Mouse (Mus musculus) cortical plate, adult 2 months (tissue): ENCODE data around the gene Olfr270. TPM values are rescaled to one million over a fixed set of nuclear protein-coding genes. Genes with fewer than 3 reads are reported as not detected.

ENCODE experiments used
- H3K27ac ChIP-seq: fragments of 200-500 bp; 2 replicates; pipeline ENCODE4 v1.5.1; 2012; ENCODE audit warnings: low read length, control low read depth, inconsistent platforms; ENCODE audit not compliant: insufficient read depth
- H3K4me1 ChIP-seq: fragments of 200-500 bp; 2 replicates; pipeline ENCODE4 v1.6.1; 2011; ENCODE audit warnings: low read length; ENCODE audit not compliant: control insufficient read depth, insufficient read depth
- H3K4me3 ChIP-seq: fragments of 200-500 bp; 2 replicates; pipeline ENCODE4 v1.5.1; 2011; ENCODE audit warnings: mild to moderate bottlenecking, low read length, control low read depth; ENCODE audit not compliant: insufficient read depth
- CTCF ChIP-seq: fragments of 200-500 bp; IDR thresholded peaks from 2 replicates; pipeline ENCODE4 v1.5.1; 2011; ENCODE audit warnings: mild to moderate bottlenecking, control low read depth, low read length; ENCODE audit not compliant: insufficient read depth; ENCODE audit errors: extremely low read depth
- POLR2A ChIP-seq: fragments of 200-500 bp; IDR thresholded peaks from 2 replicates; pipeline ENCODE4 v1.6.1; 2011; ENCODE audit warnings: mild to moderate bottlenecking, low read length, control low read depth; ENCODE audit not compliant: insufficient read depth; ENCODE audit errors: extremely low read depth
- polyA plus RNA-seq: library from polyadenylated mRNA; depleted of rRNA; stranded (reverse); fragments of >200 nt; gene quantifications from 2 replicates; pipeline ENCODE4 v1.2.3, GENCODE M21; 2012; rRNA removed

Gene Olfr270
- polyA plus RNA-seq: not detected in 2 replicates

GRCm38 (mm10) chr4:52964247-52964646, at the start of gene Olfr270:
Gene Olfr270, plus strand, starts transcription at chr4:52964547.
- Histone ChIP-seq H3K27ac (no peak within 1 kb of the TSS), H3K4me1 (no peaks in the 10 kb centered on the region), H3K4me3 (no peak within 1 kb of the TSS)
- TF ChIP-seq CTCF: no peak
- no peak for TF ChIP-seq POLR2A

GRCm38 (mm10) chr4:52916659-52917310, 47.6 kb upstream of the Olfr270 start:
- TF ChIP-seq CTCF (no peak), POLR2A (no peak)
- no peaks in the 10 kb centered on the region for H3K4me1 ChIP-seq
- no peak overlapping the region for H3K4me3 ChIP-seq
- H3K27ac ChIP-seq: no peak overlapping the region

- TF ChIP-seq CTCF (no peak), POLR2A (no peak)
- no peak overlapping the region for H3K27ac ChIP-seq
- H3K4me3 ChIP-seq: no peak overlapping the region
- no peaks in the 10 kb centered on the region for H3K4me1 ChIP-seq
These were observed 47.0 kb upstream of the Olfr270 start for GRCm38 (mm10) chr4:52917311-52917688.

- H3K4me3 ChIP-seq: no peak within 1 kb of the TSS
- TF ChIP-seq CTCF (no peak), POLR2A (no peak)
- no peak within 1 kb of the TSS for H3K27ac ChIP-seq
- H3K4me1 ChIP-seq: no peaks in the 10 kb centered on the region
These were observed 45.3 kb upstream of the Olfr270 start, which contains the start of gene Olfr272 for GRCm38 (mm10) chr4:52919078-52919477. Gene Olfr272, minus strand, starts transcription at chr4:52919178.

- TF ChIP-seq POLR2A (no peak), CTCF (no peak)
- Histone ChIP-seq H3K4me1 (no peaks in the 10 kb centered on the region), H3K4me3 (no peak overlapping the region), H3K27ac (no peak overlapping the region)
These were observed 33.9 kb upstream of the Olfr270 start for GRCm38 (mm10) chr4:52930480-52930879.

- Histone ChIP-seq H3K27ac (no peak overlapping the region), H3K4me1 (no peaks in the 10 kb centered on the region), H3K4me3 (no peak overlapping the region)
- TF ChIP-seq CTCF (no peak), POLR2A (no peak)
These were observed 17.7 kb upstream of the Olfr270 start for GRCm38 (mm10) chr4:52946665-52947064.

GRCm38 (mm10) chr4:52949005-52949404, 15.3 kb upstream of the Olfr270 start:
- Histone ChIP-seq H3K4me1 (no peaks in the 10 kb centered on the region), H3K4me3 (no peak overlapping the region), H3K27ac (no peak overlapping the region)
- TF ChIP-seq CTCF: no peak

GRCm38 (mm10) chr4:52958693-52959092, 5.7 kb upstream of the Olfr270 start:
- no peak overlapping the region for H3K27ac ChIP-seq
- H3K4me1 ChIP-seq: no peaks in the 10 kb centered on the region
- no peak overlapping the region for H3K4me3 ChIP-seq
- no peak for TF ChIP-seq POLR2A
- TF ChIP-seq CTCF: peak; percentile 84

- Histone ChIP-seq H3K4me3 (no peak overlapping the region), H3K4me1 (no peaks in the 10 kb centered on the region), H3K27ac (no peak overlapping the region)
- TF ChIP-seq CTCF: peak; percentile 46
- no peak for TF ChIP-seq POLR2A
These were observed 20.9 kb downstream of the Olfr270 start for GRCm38 (mm10) chr4:52985216-52985615.

- no peak overlapping the region for H3K4me3 ChIP-seq
- H3K27ac ChIP-seq: no peak overlapping the region
- TF ChIP-seq CTCF (no peak), POLR2A (no peak)
- H3K4me1 ChIP-seq: no peaks in the 10 kb centered on the region
These were observed 21.9 kb downstream of the Olfr270 start for GRCm38 (mm10) chr4:52986266-52986665.
